Mouse (Mus musculus) splenic B cell, adult 2 months (primary cell): ENCODE measurements around the gene Gm28168.
"Not testable (repeated sequence)": the region's sequence is repeated elsewhere in the genome, so short reads cannot be mapped to it uniquely, and the experiment has no call there.

ENCODE experiments used
- DNase-seq: peaks from one replicate; pipeline ENCODE4 v3.0.0-alpha.2; 2011; ENCODE audit warnings: low read depth, low spot score
- H3K27me3 ChIP-seq: 2 replicates; pipeline ENCODE4 v1.6.1; 2012; ENCODE audit warnings: mild to moderate bottlenecking, low read length, moderate library complexity, mixed read lengths; ENCODE audit not compliant: control insufficient read depth, poor library complexity, insufficient read depth, severe bottlenecking
- H3K36me3 ChIP-seq: 2 replicates; pipeline ENCODE4 v1.6.1; 2012; ENCODE audit warnings: mild to moderate bottlenecking, low read length, moderate library complexity, mixed read lengths; ENCODE audit not compliant: control insufficient read depth, poor library complexity, insufficient read depth, severe bottlenecking

Gene Gm28168

GRCm38 (mm10) chr1:117927715-117928114, at the start of gene Gm28168:
Gene Gm28168, plus strand, starts transcription at chr1:117928015.
- DNase-seq, H3K27me3 ChIP-seq, H3K36me3 ChIP-seq: not testable (repeated sequence)

- no peaks in the 10 kb centered on the region for H3K36me3 ChIP-seq
- no peak for DNase-seq
These were observed 37.8 kb downstream of the Gm28168 start, which contains the start of gene Gm7145 for GRCm38 (mm10) chr1:117965639-117966038. Gene Gm7145, plus strand, starts transcription at chr1:117965939.

More at GRCm38 (mm10) chr1:117965639-117966038, 37.8 kb downstream of the Gm28168 start, which contains the start of gene Gm7145:
- H3K27me3 ChIP-seq, result no peaks in the 10 kb centered on the region
